Mouse (Mus musculus) G1E (cell line): ENCODE measurements around the gene Gbx1.

ENCODE experiments used
- CTCF ChIP-seq: IDR thresholded peaks from 2 replicates; pipeline ENCODE4 v1.5.1; 2012; ENCODE audit warnings: low read depth, low read length, inconsistent platforms, mixed read lengths
- GATA1 ChIP-seq: IDR thresholded peaks from 2 replicates; pipeline ENCODE4 v1.6.1; 2012; ENCODE audit warnings: borderline replicate concordance, low read length, inconsistent platforms, mixed read lengths
- POLR2AphosphoS5 ChIP-seq: IDR thresholded peaks from 2 replicates; pipeline ENCODE4 v1.6.1; 2012; ENCODE audit warnings: low read depth, low read length, inconsistent platforms; ENCODE audit not compliant: insufficient replicate concordance

- TF ChIP-seq CTCF (no peak), GATA1 (no peak), POLR2AphosphoS5 (no peak)
Measured at GRCm38 (mm10) chr5:24521366-24521765, 5.6 kb downstream of the Gbx1 start.
